Mouse (Mus musculus) neural tube, embryonic 14.5 days (tissue): ENCODE measurements around the gene Mms19. TPM values are rescaled to one million over a fixed set of nuclear protein-coding genes. Genes with fewer than 3 reads are reported as not detected.

Experiments used
- ATAC-seq: fragments of 200-750 bp; cut with Nextera tagmentation; 2 replicates; pipeline ENCODE4 v1.8.0; 2017; ENCODE audit warnings: low read depth, mild to moderate bottlenecking, moderate TSS enrichment, moderate library complexity
- H3K27ac ChIP-seq: fragments of 300-500 bp; sonication (generic); 2 replicates; pipeline ENCODE4 v1.5.1; 2014; ENCODE audit warnings: low read depth, mild to moderate bottlenecking, control low read depth, low read length, moderate library complexity, mixed read lengths
- H3K27me3 ChIP-seq: fragments of 300-500 bp; sonication (generic); 2 replicates; pipeline ENCODE4 v1.6.1; 2014; ENCODE audit warnings: low read length; ENCODE audit not compliant: control insufficient read depth, insufficient read depth
- H3K36me3 ChIP-seq: fragments of 300-500 bp; sonication (generic); 2 replicates; pipeline ENCODE4 v1.6.1; 2014; ENCODE audit warnings: low read length, mixed read lengths; ENCODE audit not compliant: control insufficient read depth, insufficient read depth
- H3K4me1 ChIP-seq: fragments of 300-500 bp; sonication (generic); 2 replicates; pipeline ENCODE4 v1.6.1; 2014; ENCODE audit warnings: low read length; ENCODE audit not compliant: control insufficient read depth, insufficient read depth
- H3K4me2 ChIP-seq: fragments of 300-500 bp; sonication (generic); 2 replicates; pipeline ENCODE4 v1.6.1; 2014; ENCODE audit warnings: mild to moderate bottlenecking, low read depth, low read length, control low read depth
- H3K4me3 ChIP-seq: fragments of 300-500 bp; sonication (generic); 2 replicates; pipeline ENCODE4 v1.5.1; 2014; ENCODE audit warnings: low read depth, low read length, control low read depth, mixed read lengths
- H3K9ac ChIP-seq: fragments of 300-500 bp; sonication (generic); replicated peaks from 2 replicates; pipeline ENCODE4 v1.6.1; 2014; ENCODE audit warnings: low read depth, mild to moderate bottlenecking, control low read depth, low read length, mixed read lengths
- H3K9me3 ChIP-seq: fragments of 300-500 bp; sonication (generic); 2 replicates; pipeline ENCODE4 v1.6.1; 2016; ENCODE audit warnings: low read length; ENCODE audit not compliant: control insufficient read depth
- WGBS: fragments of 180-500 bp; shearing (Covaris S2); extraction: QIAGEN DNeasy Blood & Tissue Kit; methylation state at CpG from one replicate; pipeline ENCODE4 v1.1.7; 2014; 5-methylcytosine and 5-hydroxymethylcytosine counted together
- polyA plus RNA-seq: library from polyadenylated mRNA; unstranded; fragments of >200 nt; fragmentation: Nextera tagmentation; extraction: Ambion mirVana; gene quantifications from 2 replicates; pipeline ENCODE4 v1.2.1, GENCODE M21; 2014

The Mms19 gene
- polyA plus RNA-seq, 1 experiment from 2014 or later: 33.7 TPM

GRCm38 (mm10) chr19:41991926-41992477, 11.0 kb upstream of the Mms19 start:
- Histone ChIP-seq H3K27me3 (no peaks in the 10 kb centered on the region), H3K4me3 (no peak overlapping the region), H3K4me2 (no peak overlapping the region), H3K36me3 (no peaks in the 10 kb centered on the region), H3K27ac (no peak overlapping the region), H3K9me3 (no peaks in the 10 kb centered on the region), H3K4me1 (no peaks in the 10 kb centered on the region), H3K9ac (no peak overlapping the region)
- 35% methylated on average over 6 of the region's 6 CpGs for WGBS
- no peak for ATAC-seq

- H3K9ac ChIP-seq: no peak overlapping the region
- 87% methylated on average over 6 of the region's 6 CpGs for WGBS
- H3K36me3 ChIP-seq: no peaks in the 10 kb centered on the region
- H3K9me3 ChIP-seq: no peaks in the 10 kb centered on the region
- no peaks in the 10 kb centered on the region for H3K27me3 ChIP-seq
- no peaks in the 10 kb centered on the region for H3K4me1 ChIP-seq
- H3K4me2 ChIP-seq: no peak overlapping the region
- no peak overlapping the region for H3K4me3 ChIP-seq
- no peak overlapping the region for H3K27ac ChIP-seq
- no peak for ATAC-seq
Observed at GRCm38 (mm10) chr19:41989810-41990209, 8.9 kb upstream of the Mms19 start.

DNA sequence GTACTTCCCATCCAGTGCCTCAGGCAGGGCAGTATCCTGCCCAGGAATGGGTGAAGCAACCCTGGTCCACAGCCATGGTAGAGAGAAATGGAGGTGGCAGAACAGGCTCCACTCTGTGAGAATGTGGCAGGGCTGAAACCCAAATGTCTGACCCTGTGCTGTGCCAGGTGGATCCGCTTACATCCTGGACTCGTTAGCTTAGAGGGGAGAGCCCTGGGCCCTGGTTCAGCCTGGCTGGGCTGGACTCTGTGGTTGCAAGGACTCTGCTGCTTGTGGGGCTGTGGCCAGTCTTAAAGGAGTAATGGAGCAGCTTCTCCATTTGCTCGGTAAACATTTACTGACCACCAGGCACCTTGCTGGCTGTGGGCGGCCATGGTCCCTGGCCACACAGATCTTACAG, 6.2 kb upstream of the Mms19 start:
- 88% methylated on average over 4 of the region's 4 CpGs for WGBS

DNA sequence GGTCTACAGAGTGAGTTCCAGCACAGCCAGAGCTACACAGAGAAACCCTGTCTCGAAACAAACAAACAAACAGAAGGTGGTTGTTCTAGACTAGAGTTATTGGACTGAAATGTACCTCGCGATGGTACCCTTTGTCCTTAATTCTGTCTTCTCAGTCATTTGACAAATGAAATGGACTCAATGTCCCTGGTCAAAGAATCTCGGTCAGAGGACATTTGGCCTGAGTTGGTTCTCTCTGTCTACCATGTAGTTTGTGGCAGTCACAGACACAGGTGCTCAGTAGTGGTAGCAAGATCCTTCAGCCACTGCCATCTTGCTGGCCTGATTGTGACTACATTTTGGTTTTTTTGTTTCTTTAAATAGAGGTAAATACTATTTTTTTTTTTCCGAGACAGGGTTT, 5.0 kb upstream of the Mms19 start:
- Histone ChIP-seq H3K36me3 (no peaks in the 10 kb centered on the region), H3K4me3 (no peak overlapping the region), H3K9ac (no peak overlapping the region), H3K4me2 (no peak overlapping the region), H3K27ac (no peak overlapping the region), H3K4me1 (no peaks in the 10 kb centered on the region), H3K27me3 (peaks cover 4% of the 10 kb centered on the region; the same call in 1 of the 2 replicates), H3K9me3 (no peaks in the 10 kb centered on the region)
- ATAC-seq: no peak
- WGBS: 94% methylated on average over 5 of the region's 5 CpGs

More for the DNA sequence above, 6.2 kb upstream of the Mms19 start:
- H3K27me3 ChIP-seq: peaks cover 4% of the 10 kb centered on the region; the same call in 1 of the 2 replicates
- H3K4me3 ChIP-seq: no peak overlapping the region
- no peaks in the 10 kb centered on the region for H3K36me3 ChIP-seq
- no peak overlapping the region for H3K4me2 ChIP-seq
- H3K4me1 ChIP-seq: no peaks in the 10 kb centered on the region
- no peak for ATAC-seq
- H3K9me3 ChIP-seq: no peaks in the 10 kb centered on the region
- no peak overlapping the region for H3K9ac ChIP-seq
- no peak overlapping the region for H3K27ac ChIP-seq

DNA sequence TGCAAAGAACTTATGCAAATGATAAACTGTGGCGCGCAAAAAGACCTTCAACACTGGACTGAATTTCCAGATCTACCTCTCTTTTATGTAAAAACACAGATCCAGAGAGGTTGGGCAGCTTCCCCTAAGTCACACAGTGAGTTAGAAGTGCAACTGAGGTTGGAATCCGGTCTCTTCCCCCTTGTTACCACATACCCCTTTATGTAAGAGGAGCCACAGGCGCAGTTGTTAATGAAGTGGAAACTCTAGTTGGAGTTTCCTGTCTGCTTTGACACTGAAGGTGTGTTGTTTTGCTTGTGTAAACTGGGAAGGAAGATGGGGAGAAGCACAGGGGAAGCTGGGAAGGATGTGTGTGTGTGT, 1.8 kb upstream of the Mms19 start:
- Histone ChIP-seq H3K27ac (no peak overlapping the region), H3K27me3 (peaks cover 4% of the 10 kb centered on the region; the same call in 1 of the 2 replicates), H3K4me2 (peak overlapping the region; percentile 99), H3K9me3 (no peaks in the 10 kb centered on the region), H3K4me3 (peak overlapping the region; percentile 87), H3K36me3 (no peaks in the 10 kb centered on the region), H3K9ac (no peak overlapping the region), H3K4me1 (peaks cover 4% of the 10 kb centered on the region; the same call in 1 of the 2 replicates)
- no peak for ATAC-seq
- WGBS: 4% methylated on average over 4 of the region's 4 CpGs

DNA sequence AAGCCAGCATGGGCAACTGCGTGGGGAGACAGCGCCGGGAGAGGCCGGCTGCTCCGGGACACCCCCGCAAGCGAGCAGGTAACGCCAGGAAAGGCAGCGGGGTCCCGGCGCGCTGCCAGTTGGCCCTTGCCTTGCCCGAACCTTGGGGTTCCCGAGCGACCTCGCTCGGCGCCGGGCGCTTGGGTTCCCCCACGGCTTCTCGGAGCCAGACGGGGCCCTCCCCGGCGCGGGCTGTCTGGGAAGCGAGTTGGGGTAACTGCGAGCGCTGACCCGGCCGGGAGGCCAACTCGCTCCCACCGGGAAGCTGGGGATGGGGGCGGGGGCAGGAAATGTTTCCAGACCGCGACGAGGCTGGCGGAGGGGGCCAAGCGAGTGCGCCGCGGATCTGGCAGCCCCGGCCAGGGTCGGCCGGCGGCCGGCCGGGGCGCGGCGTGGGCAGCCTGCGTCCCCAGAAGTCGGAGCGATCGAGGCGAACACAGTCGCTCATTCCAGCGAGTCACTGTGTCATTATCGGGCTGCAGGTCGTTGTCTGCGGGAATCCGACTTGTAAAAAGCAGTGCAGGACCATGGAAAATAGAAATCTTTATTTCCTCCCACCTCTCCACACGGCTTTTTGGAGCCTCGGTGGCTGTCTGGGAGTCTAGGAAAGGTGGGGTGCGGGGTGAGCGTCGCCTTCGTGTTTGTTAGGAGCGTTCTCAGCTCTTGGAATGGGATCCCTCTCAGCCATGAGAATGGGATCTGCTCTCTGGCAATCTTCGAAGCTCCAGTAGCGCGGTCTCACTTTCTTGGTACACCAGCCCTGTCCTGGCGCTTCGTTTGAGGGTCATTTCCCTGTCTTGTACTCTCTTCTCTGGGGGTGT, 1.2 kb upstream of the Mms19 start:
- Histone ChIP-seq H3K9ac (peak overlapping the region; percentile 74), H3K27me3 (peaks cover 4% of the 10 kb centered on the region; the same call in 1 of the 2 replicates), H3K9me3 (no peaks in the 10 kb centered on the region), H3K27ac (peak overlapping the region; percentile 84), H3K36me3 (no peaks in the 10 kb centered on the region), H3K4me3 (peak overlapping the region; percentile 87), H3K4me2 (peak overlapping the region; percentile 99), H3K4me1 (peaks cover 4% of the 10 kb centered on the region; the same call in 1 of the 2 replicates)
- under 1% methylated on average over 70 of the region's 74 CpGs for WGBS
- ATAC-seq: no peak

- no peak for ATAC-seq
- Histone ChIP-seq H3K27me3 (peaks cover 4% of the 10 kb centered on the region; the same call in 1 of the 2 replicates), H3K27ac (peak within 1 kb of the TSS; percentile 84), H3K36me3 (no peaks in the 10 kb centered on the region), H3K4me1 (peaks cover 8% of the 10 kb centered on the region), H3K4me2 (peak within 1 kb of the TSS; percentile 99), H3K9me3 (no peaks in the 10 kb centered on the region), H3K4me3 (peak within 1 kb of the TSS; percentile 87), H3K9ac (peak within 1 kb of the TSS; percentile 74)
- WGBS: 0% methylated on average over 27 of the region's 33 CpGs
Observed at GRCm38 (mm10) chr19:41981595-41981927, 604 bp upstream of the Mms19 start, which contains the start of gene Ubtd1. TSS of gene Ubtd1 (plus strand) at chr19:41981763.

DNA sequence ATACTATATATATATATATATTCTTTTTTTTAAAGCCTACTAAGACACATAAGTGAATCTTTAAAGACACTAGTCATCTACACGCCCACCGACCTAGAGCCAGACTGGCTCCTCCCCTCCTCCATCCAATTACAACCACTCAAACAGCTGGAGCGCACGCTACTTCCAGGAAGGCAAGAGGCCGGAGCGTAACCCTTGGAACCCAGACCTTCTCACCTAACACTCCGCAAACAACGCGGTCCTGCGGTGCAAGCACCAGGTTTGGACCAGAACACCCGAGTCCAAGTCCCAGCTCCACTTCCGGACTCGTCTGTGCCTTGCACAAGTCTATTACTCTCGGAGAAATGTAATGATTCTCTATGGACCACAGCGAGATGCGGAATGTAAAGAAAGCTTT, 537 bp downstream of the Mms19 start:
- ATAC-seq: peak; percentile 18
- Histone ChIP-seq H3K36me3 (no peaks in the 10 kb centered on the region), H3K9me3 (no peaks in the 10 kb centered on the region), H3K27ac (peak overlapping the region; percentile 84), H3K4me3 (peak overlapping the region; percentile 87), H3K9ac (peak overlapping the region; percentile 74), H3K4me1 (peaks cover 8% of the 10 kb centered on the region), H3K27me3 (peaks cover 4% of the 10 kb centered on the region; the same call in 1 of the 2 replicates), H3K4me2 (peak overlapping the region; percentile 99)
- under 1% methylated on average over 16 of the region's 16 CpGs for WGBS
